Mouse (Mus musculus): Measurements from ENCODE around the gene Vmn1r50. TPM values are rescaled to one million over a fixed set of nuclear protein-coding genes. Genes with fewer than 3 reads are reported as not detected.
"Not testable (repeated sequence)": the region's sequence is repeated elsewhere in the genome, so short reads cannot be mapped to it uniquely, and the experiment has no call there.

Vmn1r50 gene
- total RNA-seq (2021) = not detected

- DNase-seq = no peak
- intact Hi-C loops (cut with DNase I) = no loop called here
Observed at GRCm38 (mm10) chr6:90101130-90101529, at the start of gene Vmn1r50. TSS of gene Vmn1r50 (plus strand) at chr6:90101430.

DNA sequence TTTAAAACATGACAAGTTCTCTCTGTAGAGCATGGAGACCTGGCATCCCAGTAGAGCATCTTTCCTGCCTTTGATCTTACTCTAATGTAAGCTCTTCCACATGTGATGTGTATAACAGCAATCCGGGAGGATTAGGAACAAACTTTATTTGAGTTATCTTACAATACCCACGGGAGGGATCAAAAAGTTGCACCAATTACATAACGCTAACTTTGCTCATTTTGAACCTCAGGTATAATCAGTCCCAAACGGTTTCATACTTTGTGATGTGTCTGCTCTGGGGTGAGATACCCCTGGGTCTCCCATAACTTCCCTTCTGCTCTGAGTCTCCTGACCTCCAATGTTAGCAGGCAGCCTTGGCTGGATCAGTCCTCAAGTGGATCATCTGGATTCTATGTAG is 22.8 kb upstream of the Vmn1r50 start, which contains the start of gene Vmn1r49:
Vmn1r49 (minus strand) TSS at position 101 of the 400 bp plus-strand sequence.
- DNase-seq = no peak
- intact Hi-C loops (cut with DNase I) = no loop called here

DNA sequence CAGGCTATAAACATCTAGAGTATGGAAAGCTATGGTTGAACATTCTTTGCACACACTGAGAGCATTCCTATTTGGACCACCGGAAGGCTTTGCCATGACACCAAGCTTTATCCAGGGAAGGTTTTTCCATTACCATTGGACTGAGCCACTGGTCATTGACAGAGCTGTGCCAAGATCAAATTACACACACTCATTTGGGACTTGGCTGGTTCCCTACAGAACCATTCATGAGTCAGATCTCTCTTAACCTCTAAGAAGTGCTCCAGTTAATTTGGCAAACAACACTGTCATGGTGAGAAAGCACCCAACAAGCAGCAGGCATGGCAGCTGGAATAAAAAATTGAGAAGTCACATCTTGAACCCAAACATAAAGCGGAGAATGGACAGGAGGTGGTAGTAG is 664 bp upstream of the Vmn1r50 start:
- no peak for DNase-seq
- intact Hi-C loops (cut with DNase I) = no loop called here

GRCm38 (mm10) chr6:90122296-90122695 is 21.1 kb downstream of the Vmn1r50 start, which contains the start of gene Vmn1r51:
TSS of gene Vmn1r51 (plus strand) at chr6:90122596.
- DNase-seq; intact Hi-C loops (cut with DNase I): not testable (repeated sequence)

Other genes with a start within 250 kb of the Vmn1r50 start
- gene Vmn1r42, start 225.0 kb upstream of the Vmn1r50 start, total RNA-seq (2021) = not detected
- not detected for gene Vmn1r43, start 225.0 kb upstream of the Vmn1r50 start, total RNA-seq (2021)
- not detected for gene Vmn1r44, start 217.8 kb upstream of the Vmn1r50 start, total RNA-seq (2021)
- gene Vmn1r45, start 160.8 kb upstream of the Vmn1r50 start, total RNA-seq (2021) = not detected
- not detected for gene Vmn1r46, start 132.1 kb upstream of the Vmn1r50 start, total RNA-seq (2021)
- gene Vmn1r47, start 85.3 kb upstream of the Vmn1r50 start, total RNA-seq (2021) = not detected
- gene Vmn1r48, start 64.6 kb upstream of the Vmn1r50 start, total RNA-seq (2021) = not detected
- not detected for gene Vmn1r49, start 22.9 kb upstream of the Vmn1r50 start, total RNA-seq (2021)
- not detected for gene Vmn1r51, start 21.2 kb downstream of the Vmn1r50 start, total RNA-seq (2021)
- gene Vmn1r52, start 73.4 kb downstream of the Vmn1r50 start, total RNA-seq (2021) = not detected
- gene V1ra8, start 101.4 kb downstream of the Vmn1r50 start, total RNA-seq (2021) = not detected
- not detected for gene Vmn1r53, start 123.0 kb downstream of the Vmn1r50 start, total RNA-seq (2021)
- not detected for gene Vmn1r54, start 144.9 kb downstream of the Vmn1r50 start, total RNA-seq (2021)
- not detected for gene BC048671, start 199.8 kb downstream of the Vmn1r50 start, total RNA-seq (2021)
- not detected for gene Chst13, start 223.8 kb downstream of the Vmn1r50 start, total RNA-seq (2021)
- not detected for gene Uroc1, start 231.9 kb downstream of the Vmn1r50 start, total RNA-seq (2021)